Mouse (Mus musculus): ENCODE data around the gene Etnk2. TPM values are rescaled to one million over a fixed set of nuclear protein-coding genes. Genes with fewer than 3 reads are reported as not detected.

Etnk2 gene
- polyA plus RNA-seq, 1 experiment from 2014 or later: 1.3 TPM

- 74% methylated on average over 14 of the region's 14 CpGs for whole genome bisulfite sequencing
Observed at GRCm38 (mm10) chr1:133380347-133381065, 17.1 kb downstream of the Etnk2 start.

GRCm38 (mm10) chr1:133382008-133382407, 18.6 kb downstream of the Etnk2 start:
- no peak overlapping the region for H3K27ac ChIP-seq (replicated peaks; ENCODE audit: low read depth, low read length)
- H3K27me3 ChIP-seq (ENCODE audit: control insufficient read depth, insufficient read depth, low read length): no peaks in the 10 kb centered on the region
- ATAC-seq (ENCODE audit: insufficient number of reproducible peaks, low FRiP score, low TSS enrichment, low read depth) (no peak), DNase-seq (ENCODE audit: low spot score) (peak; percentile 91)
- no peaks in the 10 kb centered on the region for H3K9me3 ChIP-seq (ENCODE audit: control insufficient read depth, low read length)
- no peak overlapping the region for H3K4me2 ChIP-seq (ENCODE audit: low read depth, severe bottlenecking)
- H3K36me3 ChIP-seq (ENCODE audit: control insufficient read depth, insufficient read depth, low read length): peaks cover 4% of the 10 kb centered on the region; the same call in 1 of the 2 replicates
- no peak overlapping the region for H3K9ac ChIP-seq (ENCODE audit: low read length)
- no peak overlapping the region for H3K4me3 ChIP-seq (ENCODE audit: low read depth, low read length)
- H3K4me1 ChIP-seq (ENCODE audit: control insufficient read depth, insufficient read depth, low read length): no peaks in the 10 kb centered on the region
- WGBS: 8% methylated on average over 9 of the region's 9 CpGs

More at GRCm38 (mm10) chr1:133380347-133381065, 17.1 kb downstream of the Etnk2 start:
- H3K4me2 ChIP-seq (ENCODE audit: low read depth, severe bottlenecking): no peak overlapping the region
- peaks cover 4% of the 10 kb centered on the region; the same call in 1 of the 2 replicates for H3K36me3 ChIP-seq (ENCODE audit: control insufficient read depth, insufficient read depth, low read length)
- no peak overlapping the region for H3K27ac ChIP-seq (replicated peaks; ENCODE audit: low read depth, low read length)
- H3K9me3 ChIP-seq (ENCODE audit: control insufficient read depth, low read length): no peaks in the 10 kb centered on the region
- no peak for ATAC-seq (ENCODE audit: insufficient number of reproducible peaks, low FRiP score, low TSS enrichment, low read depth)
- no peak overlapping the region for H3K9ac ChIP-seq (ENCODE audit: low read length)
- H3K27me3 ChIP-seq (ENCODE audit: control insufficient read depth, insufficient read depth, low read length): no peaks in the 10 kb centered on the region
- peak; percentile 38 for DNase-seq (ENCODE audit: low spot score)
- no peaks in the 10 kb centered on the region for H3K4me1 ChIP-seq (ENCODE audit: control insufficient read depth, insufficient read depth, low read length)
- no peak overlapping the region for H3K4me3 ChIP-seq (ENCODE audit: low read depth, low read length)

GRCm38 (mm10) chr1:133382552-133383155, 19.3 kb downstream of the Etnk2 start:
- WGBS: 56% methylated on average over 12 of the region's 12 CpGs
- Histone ChIP-seq H3K4me2 (ENCODE audit: low read depth, severe bottlenecking) (no peak overlapping the region), H3K4me3 (ENCODE audit: low read depth, low read length) (no peak overlapping the region), H3K9me3 (ENCODE audit: control insufficient read depth, low read length) (no peaks in the 10 kb centered on the region), H3K4me1 (ENCODE audit: control insufficient read depth, insufficient read depth, low read length) (no peaks in the 10 kb centered on the region), H3K27ac (replicated peaks; ENCODE audit: low read depth, low read length) (no peak overlapping the region), H3K27me3 (ENCODE audit: control insufficient read depth, insufficient read depth, low read length) (no peaks in the 10 kb centered on the region), H3K9ac (ENCODE audit: low read length) (peak overlapping the region; percentile 8; the same call in 1 of the 2 replicates), H3K36me3 (ENCODE audit: control insufficient read depth, insufficient read depth, low read length) (peaks cover 4% of the 10 kb centered on the region; the same call in 1 of the 2 replicates)
- no peak for ATAC-seq (ENCODE audit: insufficient number of reproducible peaks, low FRiP score, low TSS enrichment, low read depth)
- DNase-seq (ENCODE audit: low spot score): no peak

- Histone ChIP-seq H3K27ac (replicated peaks; ENCODE audit: low read depth, low read length) (no peak overlapping the region), H3K4me1 (ENCODE audit: control insufficient read depth, insufficient read depth, low read length) (no peaks in the 10 kb centered on the region), H3K9ac (ENCODE audit: low read length) (no peak overlapping the region), H3K27me3 (ENCODE audit: control insufficient read depth, insufficient read depth, low read length) (no peaks in the 10 kb centered on the region), H3K36me3 (ENCODE audit: control insufficient read depth, insufficient read depth, low read length) (peaks cover 4% of the 10 kb centered on the region; the same call in 1 of the 2 replicates), H3K4me3 (ENCODE audit: low read depth, low read length) (no peak overlapping the region), H3K9me3 (ENCODE audit: control insufficient read depth, low read length) (no peaks in the 10 kb centered on the region), H3K4me2 (ENCODE audit: low read depth, severe bottlenecking) (no peak overlapping the region)
- 91% methylated on average over 14 of the region's 14 CpGs for WGBS
- ATAC-seq (ENCODE audit: insufficient number of reproducible peaks, low FRiP score, low TSS enrichment, low read depth) (no peak), DNase-seq (ENCODE audit: low spot score) (no peak)
Observed at GRCm38 (mm10) chr1:133383157-133383783, 19.9 kb downstream of the Etnk2 start.

- no peak overlapping the region for H3K4me2 ChIP-seq (ENCODE audit: low read depth, severe bottlenecking)
Observed at GRCm38 (mm10) chr1:133385506-133385905, 22.1 kb downstream of the Etnk2 start.

GRCm38 (mm10) chr1:133386209-133386608, 22.8 kb downstream of the Etnk2 start:
- Histone ChIP-seq H3K4me1 (ENCODE audit: control insufficient read depth, insufficient read depth, low read length) (no peaks in the 10 kb centered on the region), H3K36me3 (ENCODE audit: control insufficient read depth, insufficient read depth, low read length) (peaks cover 4% of the 10 kb centered on the region; the same call in 1 of the 2 replicates), H3K9ac (ENCODE audit: low read length) (no peak overlapping the region), H3K27me3 (ENCODE audit: control insufficient read depth, insufficient read depth, low read length) (no peaks in the 10 kb centered on the region), H3K9me3 (ENCODE audit: control insufficient read depth, low read length) (no peaks in the 10 kb centered on the region), H3K4me2 (ENCODE audit: low read depth, severe bottlenecking) (no peak overlapping the region), H3K27ac (replicated peaks; ENCODE audit: low read depth, low read length) (no peak overlapping the region), H3K4me3 (ENCODE audit: low read depth, low read length) (no peak overlapping the region)
- whole genome bisulfite sequencing: 71% methylated on average over 11 of the region's 11 CpGs
- DNase-seq (ENCODE audit: low spot score) (no peak), ATAC-seq (ENCODE audit: insufficient number of reproducible peaks, low FRiP score, low TSS enrichment, low read depth) (no peak)

More at GRCm38 (mm10) chr1:133385506-133385905, 22.1 kb downstream of the Etnk2 start:
- WGBS: 39% methylated on average over 9 of the region's 9 CpGs
- Histone ChIP-seq H3K4me1 (ENCODE audit: control insufficient read depth, insufficient read depth, low read length) (no peaks in the 10 kb centered on the region), H3K27ac (replicated peaks; ENCODE audit: low read depth, low read length) (no peak overlapping the region), H3K27me3 (ENCODE audit: control insufficient read depth, insufficient read depth, low read length) (no peaks in the 10 kb centered on the region), H3K36me3 (ENCODE audit: control insufficient read depth, insufficient read depth, low read length) (peaks cover 4% of the 10 kb centered on the region; the same call in 1 of the 2 replicates), H3K4me3 (ENCODE audit: low read depth, low read length) (no peak overlapping the region), H3K9ac (ENCODE audit: low read length) (peak overlapping the region; percentile 23; the same call in 1 of the 2 replicates), H3K9me3 (ENCODE audit: control insufficient read depth, low read length) (no peaks in the 10 kb centered on the region)
- peak; percentile 87 for DNase-seq (ENCODE audit: low spot score)
- ATAC-seq (ENCODE audit: insufficient number of reproducible peaks, low FRiP score, low TSS enrichment, low read depth): peak; percentile 22; the same call in 1 of the 2 replicates

GRCm38 (mm10) chr1:133387539-133388268, 24.3 kb downstream of the Etnk2 start:
- H3K9ac ChIP-seq (ENCODE audit: low read length): no peak overlapping the region
- H3K27ac ChIP-seq (replicated peaks; ENCODE audit: low read depth, low read length): no peak overlapping the region
- no peaks in the 10 kb centered on the region for H3K27me3 ChIP-seq (ENCODE audit: control insufficient read depth, insufficient read depth, low read length)

GRCm38 (mm10) chr1:133394702-133395101, 31.3 kb downstream of the Etnk2 start:
- Histone ChIP-seq H3K27me3 (ENCODE audit: control insufficient read depth, insufficient read depth, low read length) (no peaks in the 10 kb centered on the region), H3K27ac (replicated peaks; ENCODE audit: low read depth, low read length) (no peak overlapping the region), H3K4me1 (ENCODE audit: control insufficient read depth, insufficient read depth, low read length) (peaks cover 8% of the 10 kb centered on the region), H3K36me3 (ENCODE audit: control insufficient read depth, insufficient read depth, low read length) (peaks cover 5% of the 10 kb centered on the region; the same call in 1 of the 2 replicates), H3K4me3 (ENCODE audit: low read depth, low read length) (no peak overlapping the region), H3K9ac (ENCODE audit: low read length) (no peak overlapping the region), H3K4me2 (ENCODE audit: low read depth, severe bottlenecking) (no peak overlapping the region), H3K9me3 (ENCODE audit: control insufficient read depth, low read length) (no peaks in the 10 kb centered on the region)
- WGBS: 75% methylated on average over 4 of the region's 4 CpGs
- ATAC-seq (ENCODE audit: insufficient number of reproducible peaks, low FRiP score, low TSS enrichment, low read depth) (no peak), DNase-seq (ENCODE audit: low spot score) (no peak)

More at GRCm38 (mm10) chr1:133387539-133388268, 24.3 kb downstream of the Etnk2 start:
- ATAC-seq (ENCODE audit: insufficient number of reproducible peaks, low FRiP score, low TSS enrichment, low read depth) (no peak), DNase-seq (ENCODE audit: low spot score) (no peak)
- H3K4me3 ChIP-seq (ENCODE audit: low read depth, low read length): no peak overlapping the region
- H3K36me3 ChIP-seq (ENCODE audit: control insufficient read depth, insufficient read depth, low read length): peaks cover 9% of the 10 kb centered on the region; the same call in 1 of the 2 replicates
- H3K4me1 ChIP-seq (ENCODE audit: control insufficient read depth, insufficient read depth, low read length): no peaks in the 10 kb centered on the region
- WGBS: 59% methylated on average over 19 of the region's 19 CpGs
- H3K4me2 ChIP-seq (ENCODE audit: low read depth, severe bottlenecking): no peak overlapping the region
- H3K9me3 ChIP-seq (ENCODE audit: control insufficient read depth, low read length): no peaks in the 10 kb centered on the region

Data from limb, embryonic 11.5 days (tissue).